In genomic region chr11:79738725-79739558, GRCm38 (mm10) we compare ENCODE assay signal across 8 mouse cellular contexts.
DNase-seq lines count a peak whose midpoint lies in the region; ATAC-seq and TF ChIP-seq lines count a peak whose summit lies in the region.

No protein-coding gene starts in this region.

- no peak overlapping the region for H3K9ac ChIP-seq in hindbrain, embryonic 14.5 days

- peak overlapping the region; percentile 53 for H3K27ac ChIP-seq in hindbrain, embryonic 14.5 days

- peak; percentile 85 for DNase-seq in adrenal gland, postnatal 14 days
- peak; percentile 75 for DNase-seq in gastrocnemius, postnatal 14 days
- no peak for DNase-seq in hindbrain, embryonic 14.5 days (ENCODE audit: low spot score)
- DNase-seq in liver, result peak; percentile 35
- DNase-seq in skeletal muscle tissue, adult 2 months (ENCODE audit: low read depth, low spot score), result peak; percentile 79
- DNase-seq in cerebellum, adult 9-11 months, result no peak

- no peaks in the 10 kb centered on the region for H3K27me3 ChIP-seq in C2C12 (ENCODE audit: control insufficient read depth, insufficient read depth, insufficient read length)
- H3K27me3 ChIP-seq in hindbrain, embryonic 14.5 days (ENCODE audit: control insufficient read depth, insufficient read depth, low read length), result no peaks in the 10 kb centered on the region

- H3K79me3 ChIP-seq in C2C12 (ENCODE audit: low read depth), result peaks cover 2% of the 10 kb centered on the region

- no peak for TF ChIP-seq CTCF in C2C12 (IDR thresholded peaks at IDR 0.05; ENCODE audit: control insufficient read depth, insufficient read depth, insufficient read length)

- peak overlapping the region; percentile 33 for H3ac ChIP-seq in C2C12 (ENCODE audit: control insufficient read depth, insufficient read length, low read depth)

- H3K79me2 ChIP-seq in C2C12 (ENCODE audit: control insufficient read depth, insufficient read depth), result peaks cover 8% of the 10 kb centered on the region

- H3K9me3 ChIP-seq in hindbrain, embryonic 14.5 days (ENCODE audit: control insufficient read depth, low read length), result no peaks in the 10 kb centered on the region

- no peak overlapping the region for H3K4me3 ChIP-seq in C2C12 (ENCODE audit: insufficient read depth, poor library complexity, severe bottlenecking)
- no peak overlapping the region for H3K4me3 ChIP-seq in hindbrain, embryonic 14.5 days (replicated peaks; ENCODE audit: low read length)

- peaks cover 38% of the 10 kb centered on the region for H3K36me3 ChIP-seq in C2C12 (ENCODE audit: control insufficient read depth, insufficient read depth)
- H3K36me3 ChIP-seq in hindbrain, embryonic 14.5 days (replicated peaks; ENCODE audit: control insufficient read depth, insufficient read depth), result no peaks in the 10 kb centered on the region

- no peak for ATAC-seq in hindbrain, embryonic 14.5 days (ENCODE audit: low FRiP score)
- no peak; the same call in 1 of the 2 replicates for ATAC-seq in erythroblast, adult 5-6 weeks (replicated peaks; ENCODE audit: low FRiP score, poor library complexity, severe bottlenecking)

- peaks cover 4% of the 10 kb centered on the region; the same call in 1 of the 2 replicates for H3K4me1 ChIP-seq in hindbrain, embryonic 14.5 days (replicated peaks; ENCODE audit: control insufficient read depth, insufficient read depth, low read length)

- intact Hi-C loops in gastrocnemius, postnatal 14 days (cut with DNase I; ENCODE audit: low total_unique reads), result no loop called here

- WGBS in hindbrain, embryonic 14.5 days, result 67% methylated on average over 19 of the region's 19 CpGs

- no peak overlapping the region for H3K4me2 ChIP-seq in hindbrain, embryonic 14.5 days (replicated peaks)

TF ChIP-seq in C2C12, 6 proteins besides CTCF, POLR2A, EP300 and RAD21:
- TF ChIP-seq CEBPB (IDR thresholded peaks at IDR 0.05; ENCODE audit: low read depth) (no peak), MYOG (IDR thresholded peaks at IDR 0.05; ENCODE audit: control insufficient read depth, extremely low read depth, insufficient read length) (no peak), USF1 (IDR thresholded peaks at IDR 0.05; ENCODE audit: low read depth) (no peak), MAX (IDR thresholded peaks at IDR 0.05) (peak; percentile 86), MYOD1 (IDR thresholded peaks at IDR 0.05; ENCODE audit: control insufficient read depth, insufficient read length, low read depth) (peak; percentile 73), FOSL1 (IDR thresholded peaks at IDR 0.05; ENCODE audit: insufficient read depth, low read length, poor library complexity, severe bottlenecking) (peak; percentile 83)

Comparison
In these comparisons a context has a peak if more than half of its experiments do, and no peak if none do; other contexts are left out.
1. DNase-seq: peak in adrenal gland, postnatal 14 days (single experiment), gastrocnemius, postnatal 14 days (single experiment), liver (single experiment) and skeletal muscle tissue, adult 2 months (single experiment); none in hindbrain, embryonic 14.5 days (single experiment) and cerebellum, adult 9-11 months (single experiment).